Comparison of ENCODE assay signal across 8 mouse cellular contexts in the genomic region with DNA sequence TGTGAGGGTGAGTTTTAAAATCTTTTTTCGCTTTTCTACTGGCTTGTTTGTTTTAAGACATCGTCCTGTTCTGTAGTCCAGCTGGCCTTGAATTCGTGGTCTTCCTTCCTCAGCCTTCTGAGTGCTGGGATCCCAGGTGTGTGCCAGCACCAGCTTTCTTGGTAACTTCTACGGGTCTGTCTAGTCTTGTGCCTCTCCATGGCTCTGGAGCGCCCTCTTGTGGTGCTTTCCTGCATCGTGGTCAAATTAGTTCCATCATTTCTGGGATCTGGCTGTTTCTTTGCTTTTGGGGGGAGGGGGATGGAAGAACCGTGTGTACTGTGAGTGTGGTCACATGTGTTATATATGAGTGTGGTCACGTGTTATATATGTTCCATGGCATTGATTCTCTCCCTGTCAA. TPM values are rescaled to one million over a fixed set of nuclear protein-coding genes. Genes with fewer than 3 reads are reported as not detected.
DNase-seq lines count a peak whose midpoint lies in the region; ATAC-seq and TF ChIP-seq lines count a peak whose summit lies in the region.

No protein-coding gene starts in this region.

- no peak overlapping the region for H3K4me3 ChIP-seq in forebrain, postnatal 0 days (ENCODE audit: low read depth, low read length)
- H3K4me3 ChIP-seq in hindbrain, embryonic 12.5 days: no peak overlapping the region

- H3K27ac ChIP-seq in forebrain, postnatal 0 days (ENCODE audit: low read depth, low read length): no peak overlapping the region
- no peak overlapping the region for H3K27ac ChIP-seq in hindbrain, embryonic 12.5 days

- TF ChIP-seq CTCF in forebrain, postnatal 0 days (IDR thresholded peaks at IDR 0.05; ENCODE audit: low read depth): peak; percentile 95

- no peak overlapping the region for H3K4me2 ChIP-seq in forebrain, postnatal 0 days (ENCODE audit: low read depth)
- no peak overlapping the region for H3K4me2 ChIP-seq in hindbrain, embryonic 12.5 days (replicated peaks)

- peaks cover 16% of the 10 kb centered on the region for H3K36me3 ChIP-seq in forebrain, postnatal 0 days (ENCODE audit: insufficient read depth)
- H3K36me3 ChIP-seq in hindbrain, embryonic 12.5 days: peaks cover 15% of the 10 kb centered on the region

- ATAC-seq in forebrain, postnatal 0 days: peak; percentile 76
- ATAC-seq in hindbrain, embryonic 12.5 days (ENCODE audit: low FRiP score): peak; percentile 52; the same call in 1 of the 2 replicates

- 11% methylated on average over 8 of the region's 8 CpGs for WGBS in forebrain, postnatal 0 days
- 10% methylated on average over 8 of the region's 8 CpGs for WGBS in hindbrain, embryonic 12.5 days

- H3K27me3 ChIP-seq in forebrain, postnatal 0 days (ENCODE audit: insufficient read depth, low read length): no peaks in the 10 kb centered on the region
- H3K27me3 ChIP-seq in hindbrain, embryonic 12.5 days: no peaks in the 10 kb centered on the region

- peak; percentile 40 for DNase-seq in MEL-GATA-1-ER (ENCODE audit: extremely low read depth, low read depth)
- DNase-seq in cerebellum, adult 11-12 months: peak; percentile 52
- DNase-seq in forebrain, postnatal 0 days: peak; percentile 89
- DNase-seq in layer of hippocampus, adult 9-11 months: peak; percentile 70
- DNase-seq in lung, postnatal 14 days: peak; percentile 91
- peak; percentile 90 for DNase-seq in retina, postnatal 1 day
- peak; percentile 93 for DNase-seq in thymus, postnatal 4 days

- no peaks in the 10 kb centered on the region for H3K9me3 ChIP-seq in forebrain, postnatal 0 days (ENCODE audit: low read length)
- H3K9me3 ChIP-seq in hindbrain, embryonic 12.5 days (replicated peaks): no peaks in the 10 kb centered on the region

- H3K4me1 ChIP-seq in forebrain, postnatal 0 days (ENCODE audit: insufficient read depth): no peaks in the 10 kb centered on the region
- peaks cover 5% of the 10 kb centered on the region; the same call in 1 of the 2 replicates for H3K4me1 ChIP-seq in hindbrain, embryonic 12.5 days

- no peak overlapping the region for H3K9ac ChIP-seq in forebrain, postnatal 0 days
- H3K9ac ChIP-seq in hindbrain, embryonic 12.5 days: no peak overlapping the region

RNA-seq across cellular contexts. Expression of a gene that starts 14.5 kb away (rescaled TPM):
- 112 and 129 TPM in 2 replicates for total RNA-seq in forebrain, postnatal 0 days (2014; rRNA removed)
- polyA plus RNA-seq in forebrain, postnatal 0 days (2015; fragmentation: Nextera tagmentation; extraction: Ambion mirVana): 134 and 153 TPM in 2 replicates
- polyA plus RNA-seq in hindbrain, embryonic 12.5 days (2016; fragmentation: Nextera tagmentation; extraction: Ambion mirVana): 118 and 130 TPM in 2 replicates

RNA-seq across cellular contexts. Expression of a gene that starts 28.2 kb away (rescaled TPM):
- total RNA-seq in forebrain, postnatal 0 days (2014; rRNA removed): not detected in 2 replicates
- 0.05 and 0.07 TPM in 2 replicates for polyA plus RNA-seq in forebrain, postnatal 0 days (2015; fragmentation: Nextera tagmentation; extraction: Ambion mirVana)
- 0.40 and 0.50 TPM in 2 replicates for polyA plus RNA-seq in hindbrain, embryonic 12.5 days (2016; fragmentation: Nextera tagmentation; extraction: Ambion mirVana)

RNA-seq across cellular contexts. Expression of a gene that starts 33.0 kb away (rescaled TPM):
- total RNA-seq in forebrain, postnatal 0 days (2014; rRNA removed): 30.7 and 46.6 TPM in 2 replicates
- 18.0 and 18.8 TPM in 2 replicates for polyA plus RNA-seq in forebrain, postnatal 0 days (2015; fragmentation: Nextera tagmentation; extraction: Ambion mirVana)
- 32.6 and 33.4 TPM in 2 replicates for polyA plus RNA-seq in hindbrain, embryonic 12.5 days (2016; fragmentation: Nextera tagmentation; extraction: Ambion mirVana)

RNA-seq across cellular contexts. Expression of a gene that starts 34.0 kb away (rescaled TPM):
- total RNA-seq in forebrain, postnatal 0 days (2014; rRNA removed): 1.9 and 2.4 TPM in 2 replicates
- polyA plus RNA-seq in forebrain, postnatal 0 days (2015; fragmentation: Nextera tagmentation; extraction: Ambion mirVana): 1.3 and 1.9 TPM in 2 replicates
- 1.2 and 1.7 TPM in 2 replicates for polyA plus RNA-seq in hindbrain, embryonic 12.5 days (2016; fragmentation: Nextera tagmentation; extraction: Ambion mirVana)

Comparison
In these comparisons a context has a peak if more than half of its experiments do, and no peak if none do; other contexts are left out.
1. DNase-seq: peak in every context shown above with its lines; median percentile 93 in thymus, postnatal 4 days; 91 in lung, postnatal 14 days; 90 in retina, postnatal 1 day; 89 in forebrain, postnatal 0 days; 70 in layer of hippocampus, adult 9-11 months; 52 in cerebellum, adult 11-12 months; 40 in MEL-GATA-1-ER.